Mouse (Mus musculus) limb, embryonic 10.5 days (tissue): Measurements from ENCODE around the gene Tet1. TPM values are rescaled to one million over a fixed set of nuclear protein-coding genes. Genes with fewer than 3 reads are reported as not detected.
"Not testable (repeated sequence)": the region's sequence is repeated elsewhere in the genome, so short reads cannot be mapped to it uniquely, and the experiment has no call there.

ENCODE experiments used
- DNase-seq: peaks from one replicate; pipeline ENCODE4 v3.0.0-alpha.2; 2017; ENCODE audit warnings: low spot score
- H3K27ac ChIP-seq: fragments of 300-500 bp; sonication (generic); 2 replicates; pipeline ENCODE4 v1.5.1; 2016; ENCODE audit warnings: mild to moderate bottlenecking
- H3K27me3 ChIP-seq: fragments of 300-500 bp; sonication (generic); 2 replicates; pipeline ENCODE4 v1.6.1; 2016; ENCODE audit warnings: low read depth, mild to moderate bottlenecking; ENCODE audit not compliant: poor library complexity, severe bottlenecking
- H3K36me3 ChIP-seq: fragments of 300-500 bp; sonication (generic); 2 replicates; pipeline ENCODE4 v1.6.1; 2016; ENCODE audit warnings: mild to moderate bottlenecking, moderate library complexity
- H3K4me1 ChIP-seq: fragments of 300-500 bp; sonication (generic); 2 replicates; pipeline ENCODE4 v1.6.1; 2016
- H3K4me3 ChIP-seq: fragments of 300-500 bp; sonication (generic); 2 replicates; pipeline ENCODE4 v1.5.1; 2016; ENCODE audit warnings: mild to moderate bottlenecking, moderate library complexity
- H3K9me3 ChIP-seq: fragments of 300-500 bp; sonication (generic); replicated peaks from 2 replicates; pipeline ENCODE4 v1.6.1; 2016; ENCODE audit warnings: mild to moderate bottlenecking
- WGBS: fragments of 180-500 bp; shearing (Covaris S2); methylation state at CpG from one replicate; pipeline ENCODE4 v1.1.7; 2016; 5-methylcytosine and 5-hydroxymethylcytosine counted together
- polyA plus RNA-seq: library from polyadenylated mRNA; unstranded; fragments of >200 nt; fragmentation: Nextera tagmentation; extraction: Ambion mirVana; gene quantifications from 2 replicates; pipeline ENCODE4 v1.2.1, GENCODE M21; 2016

Tet1 gene
- polyA plus RNA-seq, 1 experiment from 2014 or later, result 30.6 TPM

DNA sequence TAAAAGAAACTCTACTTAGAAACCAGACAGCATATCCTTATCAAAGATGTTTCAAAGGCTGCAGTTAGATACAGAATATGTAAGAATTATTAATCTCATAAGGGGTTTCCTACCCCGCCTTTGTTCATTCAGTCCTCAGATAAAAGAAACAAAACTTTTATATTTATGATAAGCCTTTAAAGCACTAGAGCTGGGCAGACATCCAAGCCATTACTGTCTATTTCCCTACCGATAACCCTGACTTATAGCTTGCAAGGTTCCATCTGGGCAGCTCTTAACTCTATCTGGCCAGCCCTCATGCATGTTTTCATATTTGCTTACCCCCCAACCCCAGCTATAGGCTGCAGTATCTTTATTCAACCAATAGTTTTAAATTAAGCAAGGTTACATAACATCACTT is 77.2 kb downstream of the Tet1 start:
- H3K4me3 ChIP-seq, result no peak overlapping the region
- no peaks in the 10 kb centered on the region for H3K27me3 ChIP-seq
- H3K36me3 ChIP-seq, result peaks cover 58% of the 10 kb centered on the region
- no peak for DNase-seq
- WGBS, result 95% methylated on average over 2 of the region's 2 CpGs
- H3K9me3 ChIP-seq, result no peaks in the 10 kb centered on the region
- H3K4me1 ChIP-seq, result no peaks in the 10 kb centered on the region
- H3K27ac ChIP-seq, result no peak overlapping the region

DNA sequence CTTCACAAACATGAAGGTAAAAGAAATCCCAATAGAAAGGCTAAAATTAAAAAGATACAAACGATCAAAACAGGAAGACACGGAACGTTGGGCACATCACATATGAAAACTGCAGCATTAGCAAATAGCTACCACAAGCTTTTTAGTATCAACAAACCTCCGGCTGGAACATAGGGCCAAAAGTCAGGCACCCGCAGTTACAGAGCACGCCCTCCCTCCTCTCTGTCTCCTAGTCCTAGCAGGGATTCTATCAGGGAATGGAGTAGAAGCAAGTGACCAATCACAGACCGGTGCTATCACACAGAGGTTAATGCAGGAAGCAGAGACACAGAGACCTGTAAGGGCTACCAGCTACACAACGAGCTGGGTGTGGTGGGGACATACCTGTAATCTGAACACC is 84.3 kb downstream of the Tet1 start:
- no peaks in the 10 kb centered on the region for H3K9me3 ChIP-seq
- peaks cover 42% of the 10 kb centered on the region for H3K36me3 ChIP-seq
- 88% methylated on average over 8 of the region's 8 CpGs for WGBS
- no peak overlapping the region for H3K4me3 ChIP-seq
- no peak for DNase-seq
- H3K4me1 ChIP-seq, result peaks cover 5% of the 10 kb centered on the region
- no peaks in the 10 kb centered on the region for H3K27me3 ChIP-seq
- H3K27ac ChIP-seq, result no peak overlapping the region

DNA sequence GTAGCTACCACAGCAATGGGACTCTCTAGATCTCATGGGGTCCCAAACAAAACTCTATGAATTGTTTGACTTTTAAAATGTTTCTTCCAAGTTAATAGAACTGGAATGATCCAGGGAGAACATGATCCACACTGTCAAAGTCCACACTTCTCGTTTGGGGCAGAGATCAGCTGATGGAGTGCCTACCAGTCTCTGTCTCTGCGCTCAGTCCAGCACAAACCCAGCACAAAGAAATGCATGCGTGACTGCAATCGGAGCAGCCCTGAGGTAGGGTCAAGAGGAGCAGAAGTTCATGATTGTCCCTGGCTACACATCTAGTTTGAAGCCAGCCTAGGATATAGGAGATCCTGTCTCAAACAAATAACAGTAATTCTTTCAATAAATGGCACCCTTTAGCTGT is 85.4 kb downstream of the Tet1 start:
- no peak overlapping the region for H3K4me3 ChIP-seq
- H3K27me3 ChIP-seq, result no peaks in the 10 kb centered on the region
- no peak for DNase-seq
- peaks cover 5% of the 10 kb centered on the region for H3K4me1 ChIP-seq
- H3K27ac ChIP-seq, result no peak overlapping the region
- no peaks in the 10 kb centered on the region for H3K9me3 ChIP-seq
- WGBS, result 84% methylated on average over 4 of the region's 4 CpGs
- H3K36me3 ChIP-seq, result peaks cover 48% of the 10 kb centered on the region

DNA sequence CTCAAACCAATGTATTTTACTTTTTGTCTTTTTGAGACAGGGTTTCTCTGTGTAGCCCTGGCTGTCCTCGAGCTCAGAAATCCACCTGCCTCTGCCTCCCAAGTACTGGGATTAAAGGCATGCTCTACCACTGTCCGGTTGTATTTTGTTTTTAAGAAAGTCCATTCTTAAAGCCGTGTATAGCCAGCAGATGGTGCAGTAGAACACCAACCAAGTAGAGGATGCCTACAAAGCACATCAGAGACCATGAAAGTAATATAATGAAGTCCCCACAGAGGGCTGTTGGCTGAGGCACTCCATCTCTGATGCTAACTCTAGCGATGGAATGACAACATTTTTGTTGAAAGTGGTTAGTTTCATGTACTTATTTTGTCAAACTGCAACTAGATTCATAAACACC is 98.8 kb downstream of the Tet1 start:
- Histone ChIP-seq H3K27me3 (no peaks in the 10 kb centered on the region), H3K4me3 (no peak overlapping the region), H3K36me3 (peaks cover 33% of the 10 kb centered on the region), H3K27ac (no peak overlapping the region), H3K4me1 (no peaks in the 10 kb centered on the region), H3K9me3 (no peaks in the 10 kb centered on the region)
- no peak for DNase-seq
- WGBS, result 86% methylated on average over 4 of the region's 4 CpGs

DNA sequence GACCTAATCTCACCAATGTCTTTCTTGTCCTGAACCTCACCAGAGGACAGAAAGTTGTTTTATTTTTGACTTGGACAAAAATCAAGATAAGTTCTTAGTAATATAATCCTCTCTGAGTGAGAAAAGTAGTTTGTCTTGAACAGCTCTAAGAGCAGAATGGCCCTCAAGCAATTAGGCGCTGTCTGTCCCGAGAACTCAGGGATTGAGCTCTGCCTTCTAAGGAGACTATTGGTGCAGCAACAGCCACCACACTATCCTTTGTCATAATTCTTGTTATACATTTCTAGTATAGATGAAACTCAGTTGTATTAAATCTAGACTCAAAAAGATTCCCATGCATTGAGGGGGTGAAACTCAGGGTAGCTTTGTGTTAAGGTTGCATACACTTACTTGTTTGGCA is 100.0 kb downstream of the Tet1 start:
- Histone ChIP-seq H3K9me3 (no peaks in the 10 kb centered on the region), H3K4me3 (no peak overlapping the region), H3K4me1 (no peaks in the 10 kb centered on the region), H3K27me3 (no peaks in the 10 kb centered on the region), H3K36me3 (peaks cover 24% of the 10 kb centered on the region), H3K27ac (no peak overlapping the region)
- WGBS, result 93% methylated on average over 2 of the region's 2 CpGs
- no peak for DNase-seq

DNA sequence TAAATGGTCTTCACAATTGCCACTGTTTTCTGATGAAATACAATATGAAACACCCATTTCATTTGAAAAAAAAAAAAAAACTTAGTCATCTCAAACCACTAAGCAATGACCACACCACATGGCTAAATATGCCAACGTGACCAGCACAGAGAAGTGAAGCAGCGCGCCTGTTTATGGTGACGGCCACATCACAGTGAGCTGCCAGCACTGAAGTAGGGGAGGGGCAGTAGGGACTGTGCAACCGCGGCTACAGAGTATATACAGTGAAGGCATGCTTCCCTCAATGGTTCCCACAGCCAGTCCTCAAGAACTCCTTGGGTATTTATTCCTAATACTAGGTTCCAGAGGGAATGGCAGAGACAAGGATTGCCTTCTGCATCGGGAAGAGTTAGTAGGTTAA is 100.5 kb downstream of the Tet1 start:
- no peak overlapping the region for H3K4me3 ChIP-seq
- H3K36me3 ChIP-seq, result peaks cover 20% of the 10 kb centered on the region
- no peaks in the 10 kb centered on the region for H3K27me3 ChIP-seq
- no peak overlapping the region for H3K27ac ChIP-seq
- 86% methylated on average over 7 of the region's 7 CpGs for whole genome bisulfite sequencing
- no peaks in the 10 kb centered on the region for H3K9me3 ChIP-seq
- no peak for DNase-seq
- no peaks in the 10 kb centered on the region for H3K4me1 ChIP-seq

DNA sequence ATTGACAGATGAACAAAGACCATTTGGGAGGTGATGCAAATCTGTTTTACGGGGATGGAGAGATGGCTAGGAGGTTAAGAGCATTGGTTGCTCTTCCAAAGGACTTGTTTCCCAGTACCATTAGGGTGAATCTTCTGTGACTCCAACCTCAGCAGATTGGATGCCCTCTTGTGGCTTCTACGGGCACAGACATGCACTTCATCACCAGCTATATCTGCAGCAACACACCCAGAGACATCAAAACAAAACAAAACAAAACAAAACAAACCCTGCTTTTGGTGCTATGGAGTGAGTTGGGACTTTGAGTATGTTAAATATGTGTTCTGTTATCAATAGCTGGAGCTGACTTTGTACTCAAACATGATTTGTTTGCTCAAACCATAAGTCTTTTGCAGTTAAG is 104.7 kb downstream of the Tet1 start:
- Histone ChIP-seq H3K4me3 (no peak overlapping the region), H3K9me3 (no peaks in the 10 kb centered on the region), H3K27ac (no peak overlapping the region), H3K4me1 (no peaks in the 10 kb centered on the region), H3K36me3 (0 out of 2 replicates have a peak, but pooled peaks cover 3% of the 10 kb centered on the region), H3K27me3 (no peaks in the 10 kb centered on the region)
- no peak for DNase-seq
- 95% methylated on average over 2 of the region's 2 CpGs for WGBS

DNA sequence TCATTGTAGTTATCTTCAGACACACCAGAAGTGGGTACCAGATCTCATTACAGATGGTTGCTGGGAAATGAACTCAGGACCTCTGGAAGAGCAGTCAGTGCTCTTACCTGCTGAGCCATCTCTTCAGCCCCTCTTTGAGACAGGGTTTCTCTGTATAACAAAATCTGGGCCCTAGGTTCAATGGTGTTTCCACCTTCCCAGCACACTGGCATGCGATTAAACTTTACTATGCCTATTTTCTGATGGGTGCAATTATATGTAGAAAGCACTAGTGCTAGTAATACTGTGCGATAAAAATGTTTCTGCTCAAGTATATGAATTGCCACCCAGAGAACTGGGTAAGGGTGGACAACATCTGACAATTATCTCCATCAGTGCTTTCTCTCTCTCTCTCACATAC is 105.5 kb downstream of the Tet1 start:
- WGBS, result 99% methylated on average over 2 of the region's 2 CpGs
- Histone ChIP-seq H3K27me3 (no peaks in the 10 kb centered on the region), H3K4me3 (no peak overlapping the region), H3K27ac (no peak overlapping the region), H3K4me1 (no peaks in the 10 kb centered on the region), H3K9me3 (no peaks in the 10 kb centered on the region), H3K36me3 (0 out of 2 replicates have a peak, but pooled peaks cover 3% of the 10 kb centered on the region)
- no peak for DNase-seq

DNA sequence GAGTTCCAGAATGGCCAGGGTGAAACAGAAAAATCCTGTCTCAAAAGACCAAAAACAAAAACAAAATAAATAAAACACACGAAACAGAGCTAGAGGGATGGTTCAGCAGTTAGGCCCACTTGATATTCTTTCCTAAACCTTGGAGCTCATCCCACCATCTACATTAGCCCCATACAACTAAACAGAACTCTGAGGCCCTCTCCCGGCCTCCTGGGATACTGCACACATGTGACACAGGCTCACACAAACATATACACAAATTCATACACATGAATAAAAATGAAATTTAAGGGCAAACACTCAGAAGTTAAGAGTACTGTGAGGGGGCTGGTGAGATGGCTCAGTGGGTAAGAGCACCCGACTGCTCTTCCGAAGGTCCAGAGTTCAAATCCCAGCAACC is 114.6 kb downstream of the Tet1 start:
- 94% methylated on average over 4 of the region's 4 CpGs for WGBS
- Histone ChIP-seq H3K9me3 (no peaks in the 10 kb centered on the region), H3K36me3 (peaks cover 21% of the 10 kb centered on the region), H3K27ac (no peak overlapping the region), H3K4me1 (peaks cover 10% of the 10 kb centered on the region; the same call in 1 of the 2 replicates), H3K27me3 (no peaks in the 10 kb centered on the region), H3K4me3 (no peak overlapping the region)
- no peak for DNase-seq

DNA sequence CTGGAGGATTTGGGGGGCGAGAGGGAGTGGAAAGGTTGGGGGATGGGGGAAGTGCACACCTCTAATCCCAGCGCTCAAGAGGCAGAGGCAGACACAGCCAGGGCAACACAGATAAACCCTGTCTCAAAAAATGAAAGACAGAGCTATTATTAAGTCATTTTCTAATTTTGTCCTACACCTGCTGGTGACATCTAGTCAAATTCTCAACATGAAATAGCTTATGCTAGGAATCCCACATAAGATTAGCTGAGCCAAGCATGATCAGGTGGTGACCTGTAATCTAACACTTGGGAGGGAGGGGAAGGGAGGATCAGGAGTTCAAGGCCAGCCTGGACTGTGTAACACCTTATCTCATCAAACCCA is 115.7 kb downstream of the Tet1 start:
- no peaks in the 10 kb centered on the region for H3K9me3 ChIP-seq
- H3K27me3 ChIP-seq, result no peaks in the 10 kb centered on the region
- H3K36me3 ChIP-seq, result peaks cover 33% of the 10 kb centered on the region
- peak overlapping the region; percentile 82 for H3K4me3 ChIP-seq
- no peak for DNase-seq
- 35% methylated on average over 2 of the region's 2 CpGs for WGBS
- peak overlapping the region; percentile 96 for H3K27ac ChIP-seq
- H3K4me1 ChIP-seq, result peaks cover 10% of the 10 kb centered on the region; the same call in 1 of the 2 replicates

DNA sequence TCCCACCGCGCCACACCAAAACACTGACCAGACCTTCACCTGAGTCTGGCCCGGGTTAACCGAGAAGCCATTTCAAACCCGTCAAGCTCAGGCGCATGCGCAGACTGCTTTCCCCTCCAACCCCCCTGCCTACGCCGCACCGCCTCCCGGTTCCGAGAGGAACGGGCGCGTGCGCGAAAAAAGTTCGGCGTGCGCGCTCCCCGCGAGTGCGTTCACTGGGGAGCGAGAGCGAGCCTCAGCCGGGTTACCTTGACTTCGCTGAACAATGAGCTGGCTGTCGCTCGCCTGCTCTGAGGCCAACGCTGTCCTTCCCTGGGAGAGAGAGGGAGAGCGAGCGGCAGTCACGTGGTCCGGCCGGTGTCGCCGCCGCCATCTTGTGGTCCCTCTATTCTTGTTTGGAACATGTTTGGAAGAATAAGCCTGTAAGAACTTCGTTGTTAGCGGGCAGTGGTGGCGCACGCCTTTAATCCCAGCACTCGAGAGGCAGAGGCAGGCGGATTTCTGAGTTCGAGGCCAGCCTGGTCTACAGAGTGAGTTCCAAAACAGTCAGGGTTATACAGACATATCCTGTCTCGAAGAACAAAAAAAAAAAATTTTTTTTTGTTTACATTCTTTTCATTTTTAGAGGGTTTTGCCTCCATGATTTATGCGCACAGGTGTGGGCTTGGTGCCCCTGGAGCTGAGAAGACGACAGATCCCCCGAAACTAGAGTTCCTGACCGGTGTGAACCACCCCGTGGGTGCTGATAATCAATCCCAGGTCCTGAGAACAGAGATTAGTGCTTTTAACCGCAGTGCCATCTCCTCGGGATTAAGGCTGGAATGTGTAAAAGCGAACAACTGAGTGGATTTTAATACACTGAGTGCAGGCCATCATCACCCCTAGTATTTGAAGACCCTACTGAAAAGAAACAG is 116.4 kb downstream of the Tet1 start, which contains the start of gene Ccar1:
Gene Ccar1, minus strand, starts transcription at position 110 of the 914 bp plus-strand sequence.
- Histone ChIP-seq H3K27me3 (no peaks in the 10 kb centered on the region), H3K9me3 (no peaks in the 10 kb centered on the region), H3K4me1 (peaks cover 10% of the 10 kb centered on the region; the same call in 1 of the 2 replicates), H3K4me3 (peak within 1 kb of the TSS; percentile 82), H3K36me3 (peaks cover 39% of the 10 kb centered on the region), H3K27ac (peak within 1 kb of the TSS; percentile 96)
- 4% methylated on average over 55 of the region's 55 CpGs for WGBS
- DNase-seq, result peak; percentile 100

DNA sequence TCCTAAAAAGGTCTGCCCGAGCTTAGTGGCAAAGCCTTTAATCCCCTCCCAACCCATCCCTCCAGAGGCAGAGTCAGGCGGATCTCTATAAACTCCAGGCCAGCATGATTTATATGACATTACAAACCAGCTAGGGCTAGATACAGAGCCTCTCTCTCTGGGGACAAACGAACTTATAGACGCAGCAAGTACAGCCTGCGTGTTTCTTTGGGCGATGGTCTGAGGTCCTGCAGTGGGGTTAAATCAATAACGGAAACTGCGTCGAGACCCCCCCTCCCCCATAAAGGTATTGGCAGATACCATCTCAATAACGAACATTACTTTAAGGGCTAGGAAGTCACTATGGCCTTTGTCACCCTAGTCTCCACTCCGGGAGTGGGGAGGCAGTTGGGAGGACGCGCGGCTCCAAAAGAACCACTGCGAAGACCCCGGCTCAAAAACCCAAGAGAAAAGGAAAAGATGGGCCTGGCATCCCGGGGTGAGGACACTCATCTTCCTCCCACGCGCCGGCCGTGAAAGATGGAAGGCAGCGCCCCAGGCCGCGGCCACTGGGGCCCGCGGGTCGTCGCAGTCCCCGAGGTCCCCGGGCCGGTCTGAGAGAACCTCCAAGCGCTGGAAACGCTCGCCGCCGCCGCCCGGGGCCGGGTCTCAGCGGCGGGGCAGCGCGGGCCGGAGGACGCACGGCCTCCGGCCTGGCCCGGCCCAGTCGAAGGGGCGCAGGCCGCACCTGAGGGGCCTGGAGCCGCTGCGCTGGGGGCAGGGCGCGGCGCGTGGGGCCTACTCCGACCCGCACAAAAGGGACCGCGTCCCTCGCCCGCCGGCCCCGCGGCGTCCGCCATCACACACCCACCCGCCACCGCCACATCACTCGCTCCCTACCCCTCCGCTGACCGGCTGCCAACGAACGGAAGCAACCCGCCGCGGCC is 117.3 kb downstream of the Tet1 start:
- 2% methylated on average over 77 of the region's 78 CpGs for WGBS
- Histone ChIP-seq H3K36me3 (peaks cover 48% of the 10 kb centered on the region), H3K9me3 (no peaks in the 10 kb centered on the region), H3K27me3 (no peaks in the 10 kb centered on the region), H3K27ac (peak overlapping the region; percentile 96), H3K4me1 (peaks cover 10% of the 10 kb centered on the region; the same call in 1 of the 2 replicates), H3K4me3 (peak overlapping the region; percentile 82)
- DNase-seq, result peak; percentile 73

DNA sequence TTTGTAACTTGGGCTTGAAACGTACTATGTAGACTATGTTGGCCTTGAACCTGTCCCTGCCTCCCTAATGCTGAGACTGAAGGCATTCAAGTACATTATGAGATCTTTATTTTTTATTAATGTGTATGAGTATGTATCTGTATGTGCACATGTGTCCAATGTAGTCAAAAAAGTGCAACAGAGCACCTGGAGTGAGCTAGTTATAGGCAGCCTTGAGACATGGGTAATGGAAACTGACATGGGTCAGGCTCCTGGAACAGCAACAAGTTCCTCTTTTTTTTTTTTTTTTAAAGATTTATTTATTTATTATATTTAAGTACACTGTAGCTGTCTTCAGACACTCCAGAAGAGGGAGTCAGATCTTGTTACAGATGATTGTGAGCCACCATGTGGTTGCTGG is 127.0 kb downstream of the Tet1 start:
- H3K9me3 ChIP-seq, H3K4me1 ChIP-seq, H3K27me3 ChIP-seq, H3K27ac ChIP-seq, DNase-seq, H3K4me3 ChIP-seq: not testable (repeated sequence)
- peaks cover 99% of the 10 kb centered on the region for H3K36me3 ChIP-seq
- 86% methylated on average over 1 of the region's 1 CpGs for WGBS
